Mouse (Mus musculus) brown adipose tissue, adult 24 weeks (tissue): ENCODE results near the gene Cnbd2. TPM values are rescaled to one million over a fixed set of nuclear protein-coding genes. Genes with fewer than 3 reads are reported as not detected.
A peak's percentile ranks its signal among the peaks of the same experiment; 100 is the strongest.
"Not testable (repeated sequence)": the region's sequence is repeated elsewhere in the genome, so short reads cannot be mapped to it uniquely, and the experiment has no call there.

Source experiments
- H3K27ac ChIP-seq: fragments of 200-500 bp; replicated peaks from 2 replicates; pipeline ENCODE4 v1.5.1; 2012; ENCODE audit warnings: low read depth, mild to moderate bottlenecking, low read length
- H3K4me1 ChIP-seq: fragments of 200-500 bp; 2 replicates; pipeline ENCODE4 v1.6.1; 2012; ENCODE audit warnings: low read length, mixed read lengths; ENCODE audit not compliant: control insufficient read depth, insufficient read depth, insufficient read length
- H3K4me3 ChIP-seq: fragments of 200-500 bp; 2 replicates; pipeline ENCODE4 v1.5.1; 2012; ENCODE audit warnings: low read depth, mild to moderate bottlenecking, low read length, moderate library complexity; ENCODE audit not compliant: insufficient read depth
- polyA plus RNA-seq: library from polyadenylated mRNA; stranded (reverse); fragments of >200 nt; gene quantifications from 2 replicates; pipeline ENCODE4 v1.2.4, GENCODE M21; 2012; ENCODE audit not compliant: missing spikeins, insufficient read depth, insufficient read length

Gene Cnbd2
- polyA plus RNA-seq, 1 experiment, result 2.0 TPM

DNA sequence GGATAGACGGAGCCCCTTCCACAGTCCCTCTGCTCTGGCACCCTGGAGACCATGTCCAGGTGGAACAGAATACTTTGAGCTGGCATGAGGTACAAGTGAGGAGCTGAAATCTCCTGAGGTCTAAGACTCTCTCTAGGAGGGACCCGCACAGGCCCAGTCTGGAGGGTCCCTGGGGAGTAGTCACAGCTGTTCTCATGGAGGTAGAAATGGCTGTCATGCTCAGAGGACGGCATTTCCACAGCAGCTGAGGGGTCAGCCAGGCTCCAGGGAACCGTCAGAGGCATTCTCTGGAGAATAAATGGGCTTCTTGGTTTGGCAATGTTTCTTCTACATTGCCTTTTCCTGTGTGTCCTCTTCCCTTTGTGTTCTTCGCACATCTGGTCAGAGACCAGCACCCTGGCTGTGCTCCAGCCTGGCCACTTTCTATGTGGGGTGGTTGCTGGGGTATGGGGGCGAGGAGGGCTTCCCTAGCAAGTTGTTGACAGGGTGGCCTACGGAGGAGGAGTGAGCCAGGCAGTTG lies 19.4 kb downstream of the Cnbd2 start:
- no peak overlapping the region for H3K4me3 ChIP-seq
- no peak overlapping the region for H3K27ac ChIP-seq
- H3K4me1 ChIP-seq, result no peaks in the 10 kb centered on the region

DNA sequence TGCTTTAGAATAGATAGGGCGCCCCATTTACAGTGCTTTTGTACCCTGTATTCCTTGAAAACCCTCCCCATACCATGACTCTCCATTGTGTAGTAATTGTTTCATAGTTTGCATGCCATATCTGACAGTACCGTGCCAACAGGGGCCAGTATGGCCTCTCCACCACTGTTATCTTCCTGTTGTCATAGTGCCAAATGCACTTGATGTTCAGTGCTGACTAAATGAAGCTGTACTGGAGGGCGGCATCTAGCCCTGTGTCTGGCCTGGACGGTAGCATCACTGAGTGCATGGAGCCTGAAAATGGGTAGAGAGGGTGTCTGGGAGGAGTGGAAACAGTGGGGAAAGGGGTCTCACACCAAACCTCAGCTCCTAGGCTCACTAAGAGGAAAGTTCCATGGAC lies 28.0 kb downstream of the Cnbd2 start:
- Histone ChIP-seq H3K27ac (no peak overlapping the region), H3K4me1 (no peaks in the 10 kb centered on the region), H3K4me3 (no peak overlapping the region)

DNA sequence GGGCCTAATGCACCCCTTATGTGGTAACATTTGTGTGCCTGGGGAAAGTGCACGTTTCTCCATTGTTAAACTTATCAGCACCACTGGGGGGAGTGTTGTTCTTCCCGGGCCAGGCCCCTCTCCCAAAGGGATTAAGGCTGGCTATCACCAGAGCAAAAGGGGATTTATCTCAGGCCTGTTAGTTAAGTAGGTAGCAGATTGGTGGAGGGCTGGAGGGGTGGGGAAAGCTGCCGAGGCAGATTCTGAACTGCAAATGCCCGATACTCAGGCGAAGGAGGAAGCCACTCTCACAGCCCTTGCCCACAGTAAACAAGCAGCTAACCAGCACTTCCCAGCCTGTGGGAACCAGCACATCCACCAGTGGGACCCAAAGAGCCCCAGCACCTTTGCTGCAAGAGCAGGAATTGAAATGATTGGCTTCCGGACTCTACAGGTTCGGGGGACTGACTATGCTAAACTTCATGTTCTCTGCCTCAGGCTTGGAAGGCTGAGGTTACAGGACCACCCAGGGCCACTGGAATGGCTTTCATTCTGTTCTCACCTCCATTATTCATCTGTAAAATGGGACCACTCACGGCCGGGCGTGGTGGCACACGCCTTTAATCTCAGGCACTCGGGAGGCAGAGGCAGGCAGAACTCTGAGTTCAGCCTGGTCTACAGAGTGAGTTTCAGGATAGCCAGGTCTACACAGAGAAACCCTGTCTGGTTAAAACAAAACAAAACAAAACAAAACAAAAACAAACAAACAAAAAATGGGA lies 32.9 kb downstream of the Cnbd2 start:
- H3K27ac ChIP-seq, result no peak overlapping the region
- no peaks in the 10 kb centered on the region for H3K4me1 ChIP-seq
- no peak overlapping the region for H3K4me3 ChIP-seq

GRCm38 (mm10) chr2:156348812-156349211 lies 36.7 kb downstream of the Cnbd2 start:
- peaks cover 3% of the 10 kb centered on the region; the same call in 1 of the 2 replicates for H3K4me1 ChIP-seq
- H3K27ac ChIP-seq, result no peak overlapping the region
- H3K4me3 ChIP-seq, result no peak overlapping the region

DNA sequence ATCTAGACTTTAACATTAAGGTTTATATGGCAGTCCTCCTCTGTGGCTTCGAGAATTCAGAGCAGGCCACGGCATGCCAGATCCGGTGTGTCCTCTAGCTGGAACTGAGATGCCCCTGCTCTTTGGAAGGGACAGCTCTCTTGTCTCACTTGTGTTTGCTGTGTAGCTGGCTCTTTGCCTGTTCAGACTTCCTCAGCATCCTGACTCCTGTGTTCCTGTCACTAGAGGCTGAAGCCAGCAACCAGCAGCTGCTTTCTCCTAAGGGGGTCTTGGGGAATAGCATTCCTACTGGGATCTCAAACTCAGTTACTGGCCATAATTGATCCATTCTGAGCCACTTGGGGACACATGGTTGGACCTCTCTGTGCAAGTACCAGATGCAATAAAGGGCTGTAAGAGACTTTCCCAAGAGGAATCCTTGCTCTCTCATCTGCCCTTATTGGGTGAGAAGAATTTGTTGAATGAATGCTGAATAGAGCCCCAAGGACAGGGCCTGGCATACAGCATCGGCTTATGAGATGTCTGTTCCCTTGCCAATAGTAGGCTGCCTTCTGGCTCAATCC lies 37.3 kb downstream of the Cnbd2 start:
- Histone ChIP-seq H3K4me3 (no peak overlapping the region), H3K4me1 (peaks cover 5% of the 10 kb centered on the region), H3K27ac (no peak overlapping the region)

- Histone ChIP-seq H3K27ac (no peak overlapping the region), H3K4me3 (no peak overlapping the region), H3K4me1 (peaks cover 5% of the 10 kb centered on the region)
Measured at GRCm38 (mm10) chr2:156351243-156351642, 39.1 kb downstream of the Cnbd2 start.

DNA sequence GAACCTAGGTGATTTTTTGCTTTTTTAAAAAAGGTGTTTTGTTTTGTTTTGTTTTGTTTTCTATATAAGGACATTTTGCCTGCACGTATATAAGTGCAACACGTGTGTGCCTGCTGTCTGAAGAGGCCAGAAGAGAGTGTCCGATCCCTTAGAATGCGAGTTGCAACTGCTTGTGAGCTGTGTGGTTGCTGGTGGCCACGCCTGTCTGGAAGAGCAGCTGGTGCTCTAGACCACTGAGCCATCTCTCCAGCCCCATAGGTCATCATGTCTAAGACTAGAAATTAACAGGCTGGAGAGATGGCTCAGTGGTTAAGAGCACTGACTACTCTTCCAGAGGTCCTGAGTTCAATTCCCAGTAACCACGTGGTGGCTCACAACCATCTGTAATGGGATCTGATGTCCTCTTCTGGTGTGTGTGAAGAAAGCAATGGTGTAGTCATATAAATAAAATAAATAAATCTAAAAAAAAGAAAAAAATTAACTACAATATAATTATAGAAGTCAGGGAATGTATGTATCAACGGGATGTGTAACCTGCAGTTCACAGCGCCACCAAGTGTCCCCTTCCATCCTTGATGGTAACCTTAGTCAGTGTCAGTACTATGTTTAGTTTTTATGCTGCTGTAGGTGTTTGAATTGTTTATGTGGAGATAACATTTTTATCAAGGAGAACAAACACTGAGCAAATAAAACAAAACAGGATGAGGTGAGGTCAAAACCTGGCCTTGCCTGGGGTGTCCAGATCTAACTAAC lies 40.5 kb downstream of the Cnbd2 start:
- H3K27ac ChIP-seq, result no peak overlapping the region

GRCm38 (mm10) chr2:156353265-156353692 lies 41.2 kb downstream of the Cnbd2 start:
- Histone ChIP-seq H3K27ac (no peak overlapping the region), H3K4me3 (no peak overlapping the region), H3K4me1 (peaks cover 5% of the 10 kb centered on the region)

More for the DNA sequence above, 40.5 kb downstream of the Cnbd2 start:
- no peak overlapping the region for H3K4me3 ChIP-seq
- H3K4me1 ChIP-seq, result peaks cover 5% of the 10 kb centered on the region

DNA sequence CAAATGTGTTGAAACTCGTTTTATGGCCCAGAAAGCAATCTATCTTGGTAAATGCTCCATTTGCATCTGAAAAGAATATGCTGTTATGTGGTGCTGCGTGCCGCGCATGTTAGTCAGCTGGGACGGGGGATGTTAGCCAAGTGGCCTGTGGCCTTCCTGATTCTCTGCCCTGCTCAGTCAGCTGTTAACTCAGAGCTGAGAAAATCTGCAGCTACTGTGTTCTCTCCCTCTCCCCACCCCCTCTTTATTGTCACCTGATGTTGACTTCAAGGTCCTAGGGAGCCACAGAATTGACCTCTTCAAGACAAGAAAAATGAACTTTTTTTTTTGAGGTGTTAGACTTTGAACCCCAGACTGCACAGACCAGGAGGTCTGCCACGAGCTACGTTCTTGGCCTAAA lies 43.9 kb downstream of the Cnbd2 start:
- H3K4me3 ChIP-seq, result no peak overlapping the region
- H3K27ac ChIP-seq, result no peak overlapping the region
- H3K4me1 ChIP-seq, result peaks cover 5% of the 10 kb centered on the region

GRCm38 (mm10) chr2:156368465-156368864 lies 56.4 kb downstream of the Cnbd2 start:
- Histone ChIP-seq H3K4me1 (no peaks in the 10 kb centered on the region), H3K4me3 (no peak overlapping the region), H3K27ac (no peak overlapping the region)

DNA sequence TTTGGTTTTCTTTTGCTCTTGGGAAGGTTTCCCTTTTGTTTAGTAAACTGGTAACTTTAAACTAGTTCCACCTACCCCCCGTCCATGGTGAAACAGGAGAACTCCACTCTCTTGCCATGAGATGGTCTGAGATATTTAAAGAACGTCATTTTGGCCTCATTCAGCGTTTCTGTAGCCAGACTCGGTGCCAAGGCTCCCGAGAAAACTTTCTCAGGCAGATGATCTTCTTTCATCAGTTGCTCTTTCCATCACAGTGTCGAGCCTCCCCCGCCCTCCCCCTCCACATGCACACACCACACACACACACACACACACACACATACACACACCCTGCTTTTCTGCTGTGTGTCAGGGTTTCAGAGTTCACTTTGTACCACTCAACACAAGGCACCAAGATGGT lies 58.8 kb downstream of the Cnbd2 start:
- Histone ChIP-seq H3K4me1 (no peaks in the 10 kb centered on the region), H3K4me3 (no peak overlapping the region), H3K27ac (no peak overlapping the region)

- no peak overlapping the region for H3K4me3 ChIP-seq
- no peaks in the 10 kb centered on the region for H3K4me1 ChIP-seq
- H3K27ac ChIP-seq, result no peak overlapping the region
Measured at GRCm38 (mm10) chr2:156376956-156377355, 64.9 kb downstream of the Cnbd2 start.

GRCm38 (mm10) chr2:156379929-156380328 lies 67.8 kb downstream of the Cnbd2 start:
- no peak overlapping the region for H3K4me3 ChIP-seq
- no peaks in the 10 kb centered on the region for H3K4me1 ChIP-seq
- no peak overlapping the region for H3K27ac ChIP-seq

DNA sequence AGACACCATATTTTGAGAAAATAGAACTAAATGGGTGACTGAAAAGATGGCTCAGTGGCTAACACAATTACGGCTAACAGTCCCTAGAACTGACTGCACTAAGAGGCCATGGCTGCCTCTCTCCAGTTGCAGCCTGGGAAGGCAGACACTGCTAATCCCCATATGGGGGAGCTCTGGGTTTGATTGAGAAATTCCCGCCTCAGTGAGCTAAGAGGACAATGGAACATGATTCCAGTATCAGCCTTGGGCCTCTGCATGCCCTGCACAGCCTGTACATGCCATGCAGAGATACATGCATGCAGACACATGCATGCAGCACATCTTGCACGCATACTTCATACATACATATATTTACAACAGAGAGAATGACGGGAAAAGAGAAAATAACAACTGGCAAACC lies 69.3 kb downstream of the Cnbd2 start:
- H3K4me3 ChIP-seq, result no peak overlapping the region
- H3K27ac ChIP-seq, result no peak overlapping the region
- H3K4me1 ChIP-seq, result no peaks in the 10 kb centered on the region

GRCm38 (mm10) chr2:156392461-156393154 lies 80.5 kb downstream of the Cnbd2 start:
- H3K4me1 ChIP-seq, H3K27ac ChIP-seq: not testable (repeated sequence)
- peak overlapping the region; percentile 52; the same call in 1 of the 2 replicates for H3K4me3 ChIP-seq
